Mouse (Mus musculus) layer of hippocampus, postnatal 25 days (tissue): ENCODE measurements around the gene Gpc1. TPM values are rescaled to one million over a fixed set of nuclear protein-coding genes. Genes with fewer than 3 reads are reported as not detected.

Experiments
- DNase-seq, 2 experiments: peaks; one replicate each; pipeline ENCODE4 v3.0.0; 2022; ENCODE audit warnings: mixed read lengths in 2 of 2, low spot score in 1 of 2; ENCODE audit errors: extremely low spot score in 1 of 2
- total RNA-seq, 2 experiments: library from RNA; stranded (reverse); gene quantifications; 2 replicates each; pipeline ENCODE4 v1.2.3; 2021

The Gpc1 gene
- 100 to 1,000 TPM; 144 to 149 TPM for total RNA-seq

- peak; percentile 70 to 79 for DNase-seq
These were observed at the start of gene Gpc1 for GRCm38 (mm10) chr1:92831188-92832001. Gene Gpc1 (plus strand): TSS chr1:92831645.

GRCm38 (mm10) chr1:92781862-92782261 lies 49.6 kb upstream of the Gpc1 start:
- DNase-seq: peak in 1 of 2 experiments; percentile 19

- no peak for DNase-seq
These were observed 48.9 kb upstream of the Gpc1 start for GRCm38 (mm10) chr1:92782587-92782986.

DNA sequence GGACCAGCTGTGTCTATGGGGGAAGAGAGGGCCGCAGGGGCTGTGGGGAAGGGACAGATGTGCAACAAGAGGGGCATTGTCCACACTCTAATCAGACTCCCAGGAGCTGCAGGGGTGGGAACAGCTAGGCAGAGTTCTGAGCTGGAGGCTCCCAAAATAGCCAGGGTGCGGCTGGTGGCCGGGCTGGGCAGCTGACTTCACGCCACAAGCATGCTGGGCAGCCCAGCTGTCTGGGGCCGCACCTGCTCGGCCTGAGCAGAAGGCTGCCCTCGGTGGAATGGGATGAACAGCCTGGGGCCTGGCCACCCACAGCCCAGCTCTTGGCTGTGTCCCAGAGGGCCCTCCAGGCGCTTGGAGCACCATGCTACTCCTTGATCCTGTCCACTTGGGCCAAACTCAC lies 44.2 kb upstream of the Gpc1 start:
- DNase-seq: no peak

- DNase-seq: no peak
These were observed 43.4 kb upstream of the Gpc1 start for GRCm38 (mm10) chr1:92788049-92788448.

GRCm38 (mm10) chr1:92790628-92791027 lies 40.8 kb upstream of the Gpc1 start:
- no peak for DNase-seq

- no peak for DNase-seq
These were observed 40.2 kb upstream of the Gpc1 start for GRCm38 (mm10) chr1:92791070-92791831.

DNA sequence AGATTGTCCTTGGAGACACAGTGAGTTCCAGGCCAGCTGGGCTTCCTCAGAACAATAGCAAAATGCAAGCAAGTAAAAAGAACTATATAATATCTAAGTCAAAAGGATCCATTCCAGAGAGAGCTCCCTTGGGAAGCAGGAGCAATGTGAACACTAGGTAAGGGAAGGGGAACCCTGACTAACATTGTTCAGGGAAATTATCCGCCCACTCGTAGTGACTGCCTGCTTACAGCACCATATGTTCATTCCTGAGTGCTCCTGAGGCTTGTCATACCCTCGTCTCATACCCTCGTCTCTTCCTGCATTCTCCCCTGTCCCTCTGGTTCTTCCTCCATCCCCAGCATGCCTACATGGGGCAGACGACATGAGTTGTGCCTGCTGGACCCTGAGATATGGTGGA lies 37.7 kb upstream of the Gpc1 start:
- no peak for DNase-seq

- DNase-seq: no peak
These were observed 33.0 kb upstream of the Gpc1 start for GRCm38 (mm10) chr1:92798425-92798824.

GRCm38 (mm10) chr1:92799653-92800052 lies 31.8 kb upstream of the Gpc1 start:
- no peak for DNase-seq

DNA sequence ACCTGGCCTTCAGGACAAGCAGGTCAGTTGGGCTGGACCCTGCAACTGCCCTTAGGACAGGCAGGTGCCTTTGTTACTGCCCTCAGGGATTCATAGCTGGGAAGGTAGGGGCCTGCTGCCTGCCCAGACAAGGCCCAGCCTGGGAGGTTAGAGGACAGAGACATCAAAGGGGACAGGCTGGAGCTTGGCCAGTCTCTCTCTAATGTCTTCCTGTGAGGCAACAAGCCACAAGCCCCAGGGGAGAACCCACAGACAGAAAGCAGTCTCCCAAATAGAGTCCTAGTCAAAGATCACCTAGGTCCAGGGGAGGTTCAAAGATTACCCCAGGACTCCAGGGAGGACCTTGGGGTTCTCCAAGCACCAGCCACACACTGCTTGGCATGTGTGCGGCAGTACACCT lies 29.1 kb upstream of the Gpc1 start:
- no peak for DNase-seq

DNA sequence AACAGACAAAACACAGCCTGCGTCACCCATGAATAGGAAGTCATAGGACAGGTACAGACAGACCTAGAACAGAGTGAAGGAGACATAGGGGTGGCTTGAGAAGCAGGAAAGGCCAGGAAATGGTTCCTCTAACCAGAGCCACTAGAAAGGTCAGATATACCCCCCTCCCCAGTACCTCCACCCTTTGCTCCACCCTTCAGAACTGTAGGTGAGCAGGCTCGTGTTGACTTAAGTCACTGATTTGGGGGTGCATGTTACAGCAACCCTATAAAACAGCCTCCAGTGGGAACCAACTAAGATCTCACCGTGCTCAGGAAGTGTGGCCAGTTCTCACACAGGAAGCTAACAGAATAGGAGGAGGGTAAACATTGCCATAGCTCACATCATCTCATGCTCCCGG lies 28.1 kb upstream of the Gpc1 start:
- DNase-seq: no peak

GRCm38 (mm10) chr1:92805181-92805580 lies 26.3 kb upstream of the Gpc1 start:
- no peak for DNase-seq

DNA sequence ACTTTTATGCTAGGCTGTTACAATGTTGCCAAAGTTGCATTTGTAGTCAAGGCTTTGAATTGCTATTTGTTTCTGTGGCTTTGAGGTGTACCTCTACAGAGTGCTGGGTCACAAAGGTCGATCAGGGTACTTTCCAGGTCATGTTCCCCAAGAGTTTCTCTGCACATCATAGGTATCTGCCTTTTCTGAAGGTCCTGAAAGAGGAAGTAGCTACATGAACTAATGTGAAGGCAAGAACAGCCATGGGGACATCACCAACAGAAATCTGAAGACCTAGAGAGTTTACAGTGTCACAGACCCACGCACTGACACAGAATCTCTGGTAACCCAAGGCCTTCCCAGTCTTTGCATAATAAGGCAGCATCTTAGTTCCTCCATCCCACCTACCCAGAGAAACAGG lies 25.6 kb upstream of the Gpc1 start:
- no peak for DNase-seq

- no peak for DNase-seq
These were observed 24.7 kb upstream of the Gpc1 start for GRCm38 (mm10) chr1:92806720-92807119.

GRCm38 (mm10) chr1:92809621-92810020 lies 21.8 kb upstream of the Gpc1 start:
- DNase-seq: no peak

DNA sequence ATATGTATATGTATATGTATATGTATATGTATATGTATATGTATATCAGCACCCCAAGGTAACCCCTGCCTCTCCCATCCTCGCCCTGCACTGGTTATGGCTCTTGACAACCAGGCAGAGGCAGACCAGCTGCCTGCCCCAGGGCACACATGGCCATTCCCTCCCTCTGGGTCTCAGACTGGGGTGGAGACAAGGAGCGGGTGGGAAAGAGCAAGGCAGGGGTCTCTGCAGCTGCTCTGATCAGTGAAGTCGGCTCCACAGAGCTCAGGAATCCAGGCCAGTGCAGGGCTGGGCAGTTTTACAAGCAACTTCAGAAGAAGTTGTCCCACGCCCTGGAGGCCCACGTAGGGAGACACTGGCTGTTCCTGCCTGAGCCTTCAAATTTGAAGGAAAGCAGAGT lies 17.1 kb upstream of the Gpc1 start:
- DNase-seq: no peak

DNA sequence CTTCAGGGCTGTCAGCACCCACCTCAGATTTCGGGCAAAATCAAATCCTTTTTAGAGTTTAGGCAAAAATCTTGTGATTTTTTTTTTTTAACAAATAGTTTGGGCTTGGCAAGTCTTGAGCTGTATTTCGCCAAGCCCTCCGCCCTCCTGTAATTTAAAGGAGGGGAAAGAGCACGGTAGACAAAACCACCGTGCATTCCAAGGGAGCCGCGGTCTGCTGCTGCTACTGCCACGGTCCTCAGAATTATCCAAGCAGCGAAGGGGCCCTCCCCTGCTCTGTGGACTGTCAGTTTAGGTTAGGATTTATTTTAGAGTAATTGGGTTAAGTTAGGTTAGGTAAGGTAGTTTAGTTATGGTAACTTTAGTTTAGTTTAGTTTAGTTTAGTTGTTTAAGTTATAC lies 16.3 kb upstream of the Gpc1 start:
- DNase-seq: no peak

DNA sequence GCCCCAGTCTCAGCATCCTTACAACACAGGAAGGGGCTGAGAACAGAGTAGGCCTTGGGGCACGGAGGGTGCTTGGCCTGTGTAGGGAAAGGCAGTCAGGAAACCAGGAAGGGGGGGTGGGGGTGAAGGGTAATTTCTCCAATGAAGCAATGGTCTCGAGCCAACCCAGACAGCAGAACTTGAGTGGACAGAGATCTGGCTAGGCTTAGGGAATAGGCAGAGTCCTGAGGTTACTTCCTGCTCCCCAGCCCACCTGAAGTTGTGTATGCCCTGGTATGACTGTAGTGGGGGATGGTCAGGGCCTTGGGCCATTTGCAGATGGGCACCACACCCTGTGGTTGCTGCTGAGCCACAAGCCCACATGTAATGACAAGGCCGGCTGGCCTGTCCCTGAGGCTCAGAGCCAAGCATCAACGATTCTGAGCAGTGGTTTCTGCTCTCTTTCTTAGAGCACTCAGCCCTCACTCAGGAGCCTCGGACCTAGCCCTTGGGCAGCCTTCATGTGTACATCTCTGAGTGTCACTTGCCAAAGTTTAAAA lies 15.6 kb upstream of the Gpc1 start:
- DNase-seq: no peak

GRCm38 (mm10) chr1:92830626-92831187 lies 738 bp upstream of the Gpc1 start:
- DNase-seq: no peak
